Mouse (Mus musculus): Measurements from ENCODE around the gene Myh10. TPM values are rescaled to one million over a fixed set of nuclear protein-coding genes. Genes with fewer than 3 reads are reported as not detected.

Myh10 gene
- total and polyA plus RNA-seq, 3 experiments: 0.38 to 2.7 (median 0.62) TPM

DNA sequence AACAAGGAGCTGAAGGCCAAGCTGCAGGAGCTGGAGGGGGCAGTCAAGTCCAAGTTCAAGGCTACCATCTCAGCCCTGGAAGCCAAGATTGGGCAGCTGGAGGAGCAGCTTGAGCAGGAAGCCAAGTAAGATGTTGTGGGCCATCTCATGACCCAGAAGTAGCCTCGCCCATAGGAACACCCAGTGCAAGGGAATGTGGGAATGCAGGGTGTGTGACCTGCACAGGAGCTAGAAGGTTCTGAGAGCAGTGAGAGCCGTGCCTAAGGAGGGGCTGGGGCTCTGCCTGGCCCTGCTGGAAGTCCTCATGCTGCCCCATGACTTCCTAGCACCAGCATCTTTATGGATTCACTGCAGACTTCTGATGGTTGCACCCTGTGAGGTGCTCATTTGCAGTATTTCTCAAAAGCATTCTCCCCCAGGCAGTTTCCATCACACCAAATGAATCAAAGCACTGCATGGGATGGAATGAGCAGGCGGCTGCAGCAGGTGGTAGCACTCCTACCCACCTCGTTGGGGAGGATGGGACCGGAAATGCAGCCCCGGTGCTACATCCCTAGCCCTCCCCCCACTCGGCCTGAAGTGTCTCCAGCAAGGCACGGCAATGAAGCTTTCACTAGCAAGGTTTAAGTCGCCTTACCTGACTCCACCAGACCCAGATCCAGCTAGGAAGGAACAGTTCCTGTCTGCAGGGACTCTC, 120.7 kb downstream of the Myh10 start:
- Histone ChIP-seq H3K4me3 (replicated peaks in 1 of 3; ENCODE audit: low read depth in 2 of 3, low read length in 2 of 3, poor library complexity in 1 of 3) (no peak overlapping the region), H3K4me1 (ENCODE audit: control insufficient read depth in 1 of 2, insufficient read depth in 2 of 2) (no peaks in the 10 kb centered on the region), H3K36me3 (replicated peaks in 1 of 2; ENCODE audit: control insufficient read depth in 1 of 2, insufficient read depth in 1 of 2, low read length in 1 of 2) (peaks cover 10 to 76% of the 10 kb centered on the region in 2 experiments), H3K9me3 (replicated peaks; ENCODE audit: low read length) (no peaks in the 10 kb centered on the region), H3K79me2 (replicated peaks; ENCODE audit: control insufficient read depth, extremely low read depth, insufficient read depth, poor library complexity, severe bottlenecking) (no peaks in the 10 kb centered on the region), H3K4me2 (ENCODE audit: insufficient read depth, low read depth, poor library complexity, severe bottlenecking) (no peak overlapping the region), H3K9ac (ENCODE audit: insufficient read depth, low read depth) (no peak overlapping the region), H3K27me3 (replicated peaks) (no peaks in the 10 kb centered on the region), H3K27ac (ENCODE audit: insufficient read depth, low read depth) (no peak overlapping the region)
- in situ Hi-C loops (cut with MboI; ENCODE audit: low pct_ligation_motif_present, low pct_unique_long_range_greater_than_20kb, low sequenced_read_pairs): no loop called here
- DNase-seq (ENCODE audit: extremely low read depth): no peak
- TF ChIP-seq SMC3 (IDR thresholded peaks at IDR 0.05; ENCODE audit: low read depth, low read length): no peak
- TF ChIP-seq ETS1 (conservative IDR thresholded peaks at IDR 0.05; ENCODE audit: low read depth, low read length): no peak
- TF ChIP-seq JUN (IDR thresholded peaks at IDR 0.05; ENCODE audit: insufficient read depth, low read depth, low read length): no peak
- TF ChIP-seq TCF12 (IDR thresholded peaks at IDR 0.05; ENCODE audit: low read depth, low read length): no peak
- TF ChIP-seq ZKSCAN1 (IDR thresholded peaks at IDR 0.05; ENCODE audit: borderline replicate concordance, low read depth, low read length): no peak
- no peak for TF ChIP-seq ELF1 (IDR thresholded peaks at IDR 0.05; ENCODE audit: low read depth, low read length)
- TF ChIP-seq UBTF (IDR thresholded peaks at IDR 0.05; ENCODE audit: low read depth, low read length): no peak
- no peak for TF ChIP-seq E2F4 (IDR thresholded peaks at IDR 0.05; ENCODE audit: insufficient replicate concordance, low read depth, low read length)
- no peak for TF ChIP-seq USF1 (IDR thresholded peaks at IDR 0.05; ENCODE audit: low read depth, low read length)
- no peak for TF ChIP-seq RCOR1 (conservative IDR thresholded peaks at IDR 0.05; ENCODE audit: low read depth, low read length)
- dilution Hi-C loops (cut with MboI; ENCODE audit: extremely low pct_ligation_motif_present, extremely low pct_unique_long_range_greater_than_20kb, low sequenced_read_pairs): no loop called here

DNA sequence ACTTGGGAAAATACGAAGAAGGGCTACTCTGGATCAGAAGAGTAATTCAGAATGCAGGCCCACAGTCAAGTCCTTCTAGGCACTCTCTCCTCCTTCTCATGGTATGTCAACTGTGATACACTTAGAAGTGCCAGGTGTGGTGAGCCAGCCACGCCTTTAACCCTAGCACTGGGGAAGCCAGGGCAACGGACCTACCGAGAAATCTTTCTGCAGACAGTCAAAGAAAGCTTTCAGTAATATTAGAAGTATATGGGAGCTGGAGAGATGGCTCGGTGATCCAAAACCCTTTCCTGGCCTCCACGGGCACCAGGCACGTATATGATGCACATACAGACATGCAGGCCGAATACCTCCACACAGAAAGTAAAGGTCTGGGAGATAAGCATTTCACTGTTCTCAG, 127.1 kb downstream of the Myh10 start:
- in situ Hi-C loops (cut with MboI; ENCODE audit: low pct_ligation_motif_present, low pct_unique_long_range_greater_than_20kb, low sequenced_read_pairs): no loop called here
- no peak for TF ChIP-seq CTCF (conservative IDR thresholded peaks at IDR 0.05 in 1 of 2, IDR thresholded peaks at IDR 0.05 in 1 of 2; ENCODE audit: low read depth in 2 of 2, low read length in 2 of 2)
- TF ChIP-seq BHLHE40 (IDR thresholded peaks at IDR 0.05; ENCODE audit: low read depth, low read length): no peak
- no peak for TF ChIP-seq HCFC1 (IDR thresholded peaks at IDR 0.05; ENCODE audit: low read depth, low read length)
- TF ChIP-seq ETS1 (conservative IDR thresholded peaks at IDR 0.05; ENCODE audit: low read depth, low read length): no peak
- TF ChIP-seq TCF12 (IDR thresholded peaks at IDR 0.05; ENCODE audit: low read depth, low read length): no peak
- no peak for TF ChIP-seq JUN (IDR thresholded peaks at IDR 0.05; ENCODE audit: insufficient read depth, low read depth, low read length)
- TF ChIP-seq POLR2A (IDR thresholded peaks at IDR 0.05; ENCODE audit: low read depth, low read length): no peak
- Histone ChIP-seq H3K27ac (ENCODE audit: insufficient read depth, low read depth) (no peak overlapping the region), H3K4me1 (ENCODE audit: control insufficient read depth in 1 of 2, insufficient read depth in 2 of 2) (no peaks in the 10 kb centered on the region), H3K4me3 (replicated peaks in 1 of 3; ENCODE audit: low read depth in 2 of 3, low read length in 2 of 3, poor library complexity in 1 of 3) (no peak overlapping the region), H3K9ac (ENCODE audit: insufficient read depth, low read depth) (no peak overlapping the region), H3K4me2 (ENCODE audit: insufficient read depth, low read depth, poor library complexity, severe bottlenecking) (no peak overlapping the region), H3K79me2 (replicated peaks; ENCODE audit: control insufficient read depth, extremely low read depth, insufficient read depth, poor library complexity, severe bottlenecking) (no peaks in the 10 kb centered on the region), H3K36me3 (replicated peaks in 1 of 2; ENCODE audit: control insufficient read depth in 1 of 2, insufficient read depth in 1 of 2, low read length in 1 of 2) (peaks cover 20 to 85% of the 10 kb centered on the region in 2 experiments), H3K27me3 (replicated peaks) (no peaks in the 10 kb centered on the region), H3K9me3 (replicated peaks; ENCODE audit: low read length) (no peaks in the 10 kb centered on the region)
- dilution Hi-C loops (cut with MboI; ENCODE audit: extremely low pct_ligation_motif_present, extremely low pct_unique_long_range_greater_than_20kb, low sequenced_read_pairs): no loop called here
- no peak for DNase-seq (ENCODE audit: extremely low read depth)
